Mouse (Mus musculus) testis, adult 2 months (tissue): ENCODE data around the gene Rcan2.

Experiments used
- CTCF ChIP-seq: fragments of 200-500 bp; IDR thresholded peaks from 2 replicates; pipeline ENCODE4 v1.5.1; 2012; ENCODE audit warnings: low read depth, mild to moderate bottlenecking, inconsistent platforms, low read length, moderate library complexity; ENCODE audit not compliant: control insufficient read depth, insufficient read depth, insufficient replicate concordance
- POLR2A ChIP-seq: fragments of 200-500 bp; IDR thresholded peaks from 2 replicates; pipeline ENCODE4 v1.6.1; 2012; ENCODE audit warnings: low read depth, mild to moderate bottlenecking, inconsistent platforms, low read length, moderate library complexity; ENCODE audit not compliant: control insufficient read depth

DNA sequence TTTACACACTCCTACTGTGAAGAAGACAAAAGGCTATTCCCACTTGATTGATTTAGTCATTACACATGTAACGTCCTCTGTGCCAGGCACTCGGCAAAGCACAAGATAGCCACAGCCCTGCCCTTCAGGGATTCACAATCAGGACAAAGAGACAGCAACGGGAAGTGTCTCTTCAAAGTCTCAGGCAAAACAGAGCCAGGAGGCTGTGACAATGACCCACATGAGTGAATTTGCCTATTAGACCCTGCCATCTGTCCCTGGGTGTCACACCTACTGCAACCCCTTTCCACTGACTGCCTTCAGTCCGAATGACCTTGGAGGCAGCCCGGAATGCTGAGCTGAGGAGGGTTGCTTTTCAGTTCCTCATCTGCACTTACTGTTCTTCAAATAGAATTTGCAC, 151.1 kb downstream of the Rcan2 start:
- TF ChIP-seq POLR2A, result no peak
- TF ChIP-seq CTCF, result no peak
